Mouse (Mus musculus): ENCODE data around the gene AC109138.7. TPM values are rescaled to one million over a fixed set of nuclear protein-coding genes. Genes with fewer than 3 reads are reported as not detected.
"Not testable (repeated sequence)": the region's sequence is repeated elsewhere in the genome, so short reads cannot be mapped to it uniquely, and the experiment has no call there.

The AC109138.7 gene
- total RNA-seq, 2 experiments from 2014 or later: not detected

- intact Hi-C loops (cut with DNase I): no loop called here
- DNase-seq: no peak
These were observed 26.1 kb downstream of the AC109138.7 start for GRCm38 (mm10) chr19:4240247-4240668.

- intact Hi-C loops (cut with DNase I): no loop called here
- no peak for DNase-seq
These were observed 28.3 kb downstream of the AC109138.7 start for GRCm38 (mm10) chr19:4242416-4242815.

DNA sequence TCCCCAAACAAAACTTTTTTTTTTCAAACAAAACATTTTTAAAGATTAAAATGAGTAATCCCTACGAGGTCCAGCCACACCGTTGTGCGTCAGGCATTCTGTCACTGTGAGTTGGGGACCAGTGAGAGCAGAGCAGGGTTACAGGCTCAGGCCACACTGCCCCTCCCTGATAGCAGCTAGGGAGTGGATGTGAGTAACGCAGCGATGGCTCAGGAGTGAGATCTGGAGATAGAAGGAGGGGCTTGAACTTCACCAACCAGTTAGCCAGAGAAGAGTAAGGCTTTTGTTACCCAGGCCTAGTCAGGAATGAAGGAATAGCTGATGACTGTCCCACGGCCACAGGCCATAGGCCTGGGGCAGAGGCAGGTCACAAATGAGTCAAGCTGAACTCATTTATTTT is 30.6 kb downstream of the AC109138.7 start:
- no peak for DNase-seq
- intact Hi-C loops (cut with DNase I): no loop called here

DNA sequence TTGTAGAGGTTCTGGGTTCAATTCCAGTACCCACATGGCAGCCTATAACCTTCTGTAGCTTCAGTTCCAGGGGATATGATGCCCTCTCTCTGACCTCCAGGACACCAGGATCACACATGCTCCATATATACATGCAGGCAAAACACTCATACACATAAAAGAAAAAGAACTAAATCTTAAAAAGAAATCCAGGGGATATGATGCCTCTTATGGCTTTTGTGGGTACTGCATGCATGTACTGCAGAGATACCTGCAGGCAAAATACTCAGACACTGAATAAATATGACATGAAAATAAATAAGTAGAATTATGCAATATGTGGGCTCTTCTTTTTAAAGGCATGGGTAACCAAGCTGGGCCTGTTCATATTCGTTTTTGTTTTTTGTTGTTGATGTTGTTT is 32.9 kb downstream of the AC109138.7 start:
- DNase-seq: no peak
- intact Hi-C loops (cut with DNase I): no loop called here

DNA sequence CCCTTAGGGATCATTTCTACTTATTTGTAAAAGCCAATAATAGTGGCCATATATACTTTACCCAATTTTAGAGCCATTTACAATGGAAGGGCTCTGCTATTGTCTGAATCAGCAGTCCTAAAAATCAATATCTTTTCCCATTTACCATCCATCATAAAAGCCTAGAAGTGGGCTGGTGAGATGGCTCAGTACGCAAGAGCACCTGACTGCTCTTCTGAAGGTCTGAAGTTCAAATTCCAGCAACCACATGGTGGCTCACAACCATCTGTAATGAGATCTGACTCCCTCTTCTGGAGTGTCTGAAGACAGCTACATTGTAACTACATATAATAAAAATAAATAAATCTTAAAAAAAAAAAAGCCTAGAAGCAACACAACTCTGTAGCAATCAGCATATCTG is 34.5 kb downstream of the AC109138.7 start:
- intact Hi-C loops (cut with DNase I); DNase-seq: not testable (repeated sequence)

DNA sequence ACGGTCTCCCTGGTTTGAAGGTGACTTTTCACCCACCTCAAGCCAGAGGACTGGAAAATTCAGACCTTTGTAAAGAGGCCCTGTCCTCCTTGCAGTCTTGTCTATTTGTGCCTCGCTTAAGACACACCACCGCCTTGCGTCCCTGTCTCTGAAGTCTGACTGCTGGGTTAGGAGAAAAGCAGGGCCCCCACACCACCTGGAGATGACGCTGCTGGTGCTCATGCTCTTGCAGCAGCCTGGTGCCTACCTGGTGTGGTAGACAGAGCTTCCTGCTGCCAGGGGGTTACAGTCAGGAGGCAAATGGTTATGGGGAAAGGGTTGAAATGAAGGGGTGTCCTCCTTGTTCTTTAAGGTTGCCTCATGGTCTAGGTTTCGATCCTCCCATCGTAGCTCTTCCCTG is 40.1 kb downstream of the AC109138.7 start:
- DNase-seq: no peak
- intact Hi-C loops (cut with DNase I): loop anchor here (10.0 kb wide), 1 partner anchor 191 kb away; no protein-coding TSS in a partner anchor

GRCm38 (mm10) chr19:4255583-4256162 is 41.5 kb downstream of the AC109138.7 start:
- DNase-seq: no peak
- intact Hi-C loops (cut with DNase I): loop anchor here (5.0 to 10.0 kb wide), 2 partner anchors 52 to 189 kb away; partner anchors contain the start of gene Grk2

- peak; percentile 95 for DNase-seq
- intact Hi-C loops (cut with DNase I): loop anchor here (5.0 to 10.0 kb wide), 2 partner anchors 50 to 187 kb away; partner anchors contain the start of gene Grk2
These were observed 43.2 kb downstream of the AC109138.7 start for GRCm38 (mm10) chr19:4257216-4257896.

DNA sequence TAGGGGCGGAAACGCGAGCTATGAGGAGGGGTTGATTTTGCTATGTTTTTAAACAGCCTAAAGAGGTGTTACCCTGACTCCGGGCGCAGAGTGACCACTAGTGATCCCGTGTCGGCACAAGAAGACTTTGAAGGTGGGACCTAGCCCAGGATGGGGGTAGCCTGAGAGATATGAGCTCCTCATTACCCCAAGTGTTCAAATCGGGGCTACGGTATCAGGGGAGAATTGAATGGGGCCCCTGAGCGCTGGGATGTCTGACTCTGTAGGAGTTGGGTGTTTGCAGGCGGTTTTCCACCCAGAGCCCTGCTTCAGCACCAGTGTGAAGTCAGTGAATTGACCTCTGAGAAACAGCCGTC is 43.7 kb downstream of the AC109138.7 start:
- DNase-seq: no peak
- intact Hi-C loops (cut with DNase I): loop anchor here (5.0 to 10.0 kb wide), 2 partner anchors 49 to 187 kb away; partner anchors contain the start of gene Grk2

GRCm38 (mm10) chr19:4261038-4261698 is 47.0 kb downstream of the AC109138.7 start:
- intact Hi-C loops (cut with DNase I): no loop called here
- DNase-seq: no peak

DNA sequence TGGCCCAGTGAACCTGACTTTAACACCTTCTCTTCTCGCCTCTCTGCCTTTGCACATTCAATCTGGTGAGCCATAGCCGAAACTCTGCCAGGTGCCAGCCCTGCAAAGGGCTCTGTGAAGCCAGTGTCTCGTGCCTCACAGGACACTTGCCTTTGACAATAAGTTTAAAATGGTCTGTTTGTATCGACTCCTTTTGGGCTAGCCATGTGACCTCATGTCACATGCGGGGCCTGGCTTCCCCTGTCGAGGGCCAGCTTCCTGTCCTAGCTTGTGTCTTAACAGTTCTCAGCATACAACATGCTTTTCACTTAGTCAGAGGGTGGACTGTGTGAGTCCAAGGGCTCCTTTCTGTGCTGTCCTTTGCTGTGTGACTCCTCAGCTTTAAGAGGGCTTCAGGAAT is 48.6 kb downstream of the AC109138.7 start:
- DNase-seq: no peak
- intact Hi-C loops (cut with DNase I): no loop called here

DNA sequence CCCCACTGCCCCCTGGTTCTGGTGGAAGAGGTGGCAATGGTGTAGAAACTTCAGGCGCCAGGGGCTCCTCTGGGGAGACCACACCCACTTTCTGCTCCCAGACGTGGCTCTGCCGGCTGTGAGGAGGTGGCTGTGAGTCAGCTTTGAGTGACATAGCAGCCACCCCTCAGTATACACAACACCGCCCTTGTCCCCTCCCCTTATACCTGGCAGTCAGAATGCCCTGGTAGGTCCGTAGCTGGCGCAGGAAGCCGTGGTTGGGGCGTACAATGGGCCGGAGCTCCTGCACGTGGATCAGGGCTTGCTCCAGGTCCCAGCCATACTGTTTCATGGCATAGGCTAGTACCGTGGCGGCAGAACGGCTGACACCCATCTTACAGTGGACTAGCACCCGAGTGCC is 49.5 kb downstream of the AC109138.7 start:
- DNase-seq: no peak
- intact Hi-C loops (cut with DNase I): no loop called here

DNA sequence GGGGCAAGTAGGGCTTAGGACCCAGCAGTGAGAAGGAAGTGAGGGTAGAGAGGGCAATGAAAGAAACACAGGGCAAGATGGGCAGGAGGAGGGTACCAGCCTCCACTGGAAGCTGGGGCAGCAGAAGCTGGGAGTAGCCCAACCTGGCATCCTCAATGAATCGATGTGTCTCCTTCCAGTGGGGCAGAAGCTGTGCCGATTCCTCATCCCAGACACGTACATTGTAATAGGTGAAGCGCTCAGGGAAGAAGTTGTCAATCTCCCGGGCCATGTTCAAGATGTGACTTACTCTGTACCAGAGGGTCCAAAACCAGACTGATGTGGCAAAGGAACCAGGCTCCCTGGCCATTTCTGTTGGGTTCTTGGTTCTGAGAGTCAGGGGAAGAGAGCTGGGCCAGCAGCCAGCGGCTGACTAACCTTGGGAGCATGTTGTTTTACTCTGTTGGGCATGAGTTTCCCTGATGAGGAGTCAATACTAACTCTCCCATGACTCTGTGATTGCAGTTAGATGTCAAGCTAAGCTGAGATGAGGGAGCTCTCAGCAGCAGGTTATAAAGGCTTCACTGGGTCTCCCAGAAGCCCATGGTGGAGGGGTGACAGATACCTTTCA is 50.1 kb downstream of the AC109138.7 start:
- intact Hi-C loops (cut with DNase I): no loop called here
- DNase-seq: no peak

- intact Hi-C loops (cut with DNase I): no loop called here
- peak; percentile 36 for DNase-seq
These were observed 51.8 kb downstream of the AC109138.7 start for GRCm38 (mm10) chr19:4265956-4266355.

DNA sequence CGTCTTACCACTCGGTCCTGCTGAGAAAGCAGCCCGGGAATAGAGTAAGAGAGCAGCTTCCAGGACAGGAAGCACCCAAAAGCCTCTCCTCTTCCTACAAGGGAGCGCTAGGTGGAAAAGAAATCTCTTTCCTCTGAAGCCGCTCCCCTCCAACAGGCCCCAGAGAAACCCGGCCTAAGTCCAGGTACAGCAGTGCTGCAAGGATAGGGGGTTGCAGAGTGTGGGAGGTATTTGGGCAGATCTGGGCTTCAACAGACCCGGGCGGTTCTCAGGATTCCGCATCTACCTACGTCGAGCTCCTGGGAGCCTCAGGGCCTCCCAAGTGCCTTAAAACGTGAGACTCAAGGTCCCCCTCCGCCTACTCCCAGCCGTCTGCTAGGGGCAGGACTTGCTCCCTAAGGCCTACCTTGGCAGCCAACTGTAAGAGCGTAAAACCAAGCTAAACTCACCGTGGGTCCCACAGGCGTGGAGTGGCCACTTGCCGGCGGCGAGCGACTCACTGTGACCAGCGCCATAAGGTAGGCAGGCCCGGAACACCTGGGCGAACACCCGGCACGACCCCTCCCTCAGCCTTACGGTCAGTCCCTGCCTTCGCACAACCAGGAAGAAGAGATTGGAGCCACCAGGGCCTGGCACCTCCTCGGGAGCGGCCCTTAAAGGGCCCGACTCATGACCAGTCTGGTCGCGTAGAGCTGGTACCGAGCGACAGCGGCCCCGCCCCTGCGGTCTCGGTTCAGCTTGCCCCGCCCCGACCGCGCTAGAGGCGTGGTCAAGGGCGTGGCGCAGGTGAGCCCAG is 54.6 kb downstream of the AC109138.7 start, which contains the start of gene Ssh3:
TSS of gene Ssh3 (minus strand) at position 615 of the 796 bp plus-strand sequence.
- intact Hi-C loops (cut with DNase I): no loop called here
- no peak for DNase-seq

DNA sequence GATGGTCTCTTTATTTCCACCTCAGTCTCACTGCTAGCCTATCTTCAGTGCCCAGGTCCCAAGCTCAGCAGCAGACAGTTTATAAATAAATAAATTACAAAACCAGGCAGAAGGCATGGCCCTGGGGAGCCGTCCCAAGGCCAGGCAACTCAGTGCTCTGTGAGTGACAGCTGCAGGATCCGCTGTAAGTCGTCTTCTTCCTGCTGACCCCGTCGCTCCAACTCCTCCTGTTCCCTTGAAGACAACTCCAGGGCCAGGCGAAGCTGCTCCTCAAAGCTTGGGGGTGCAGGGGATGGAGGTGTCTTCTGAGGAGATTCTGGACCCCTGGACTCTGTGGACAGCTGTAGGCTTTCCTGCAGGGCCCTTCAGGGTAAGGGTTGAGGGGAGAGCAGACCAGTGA is 56.0 kb downstream of the AC109138.7 start:
- intact Hi-C loops (cut with DNase I): no loop called here
- no peak for DNase-seq

DNA sequence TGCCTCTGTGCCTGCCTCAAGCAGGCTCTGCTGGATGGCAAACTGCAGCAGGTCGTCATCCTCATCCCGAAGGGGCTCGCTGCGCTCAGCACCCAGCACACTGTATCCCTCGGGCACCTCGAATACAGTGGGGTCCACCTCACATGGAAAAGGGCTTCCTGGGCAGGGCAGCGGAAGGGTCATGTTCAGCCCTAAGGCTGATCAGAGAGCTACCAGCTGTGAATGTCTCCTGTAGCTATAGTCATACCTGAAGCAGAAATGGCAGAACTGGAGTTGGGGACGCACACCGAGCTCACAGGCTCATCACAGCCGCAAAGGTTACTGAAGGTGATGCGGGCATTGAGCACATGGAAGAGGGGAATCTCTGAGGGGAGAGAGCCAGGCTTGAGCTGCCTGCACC is 56.8 kb downstream of the AC109138.7 start:
- DNase-seq: no peak
- intact Hi-C loops (cut with DNase I): no loop called here

- DNase-seq: no peak
- intact Hi-C loops (cut with DNase I): no loop called here
These were observed 65.3 kb downstream of the AC109138.7 start for GRCm38 (mm10) chr19:4279487-4279886.

- intact Hi-C loops (cut with DNase I): no loop called here
These were observed 66.3 kb downstream of the AC109138.7 start for GRCm38 (mm10) chr19:4280425-4280824.

More at GRCm38 (mm10) chr19:4280425-4280824, 66.3 kb downstream of the AC109138.7 start:
- DNase-seq: no peak
